Mouse (Mus musculus) erythroblast, embryonic 14.5 days (primary cell): Measurements from ENCODE around the gene Pde8a. TPM values are rescaled to one million over a fixed set of nuclear protein-coding genes. Genes with fewer than 3 reads are reported as not detected.

Source experiments
- H3K27me3 ChIP-seq: 2 replicates; pipeline ENCODE4 v1.6.1; 2012; ENCODE audit warnings: inconsistent platforms; ENCODE audit not compliant: control insufficient read depth
- H3K36me3 ChIP-seq: 2 replicates; pipeline ENCODE4 v1.6.1; 2012; ENCODE audit warnings: mild to moderate bottlenecking, inconsistent platforms; ENCODE audit not compliant: control insufficient read depth
- H3K4me1 ChIP-seq: 2 replicates; pipeline ENCODE4 v1.6.1; 2012; ENCODE audit warnings: inconsistent platforms; ENCODE audit not compliant: control insufficient read depth
- H3K4me3 ChIP-seq: replicated peaks from 2 replicates; pipeline ENCODE3; 2012; ENCODE audit warnings: moderate library complexity, mild to moderate bottlenecking, inconsistent platforms
- H3K9me3 ChIP-seq: 2 replicates; pipeline ENCODE4 v1.6.1; 2012; ENCODE audit warnings: low read length, inconsistent platforms, mixed read lengths; ENCODE audit not compliant: control insufficient read depth
- GATA1 ChIP-seq: IDR thresholded peaks from 2 replicates; pipeline ENCODE4 v1.6.1; 2012; ENCODE audit warnings: low read length, inconsistent platforms, mixed read lengths
- TAL1 ChIP-seq: IDR thresholded peaks from 3 replicates; pipeline ENCODE4 v1.6.1; 2012; ENCODE audit warnings: low read length, inconsistent platforms, mixed read lengths
- polyA plus RNA-seq: library from polyadenylated mRNA; stranded (reverse); fragments of >175 nt; gene quantifications from 2 replicates; pipeline ENCODE4 v1.2.3, GENCODE M21; 2012

Gene Pde8a
- polyA plus RNA-seq, 1 experiment: not detected

DNA sequence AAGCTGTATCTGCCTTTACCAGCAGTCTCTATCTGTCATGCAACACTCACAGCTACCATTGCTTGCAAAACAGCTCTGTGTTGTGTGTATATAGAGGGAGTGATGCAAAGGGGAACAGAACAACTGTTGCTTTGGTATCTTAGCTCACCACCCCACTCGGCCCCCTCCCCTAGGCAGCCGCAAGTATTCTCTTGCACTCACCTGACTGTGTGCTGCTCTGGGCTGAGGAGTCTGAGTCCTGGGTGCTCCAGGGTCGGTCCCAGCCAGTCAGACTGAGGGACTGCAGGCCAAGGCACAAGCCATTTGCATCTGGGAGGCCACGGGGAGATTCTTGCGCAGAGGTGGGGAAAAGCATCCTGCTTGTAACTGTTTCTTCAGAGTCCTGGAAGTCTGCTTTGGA, 158.4 kb downstream of the Pde8a start:
- peaks cover 2% of the 10 kb centered on the region; the same call in 1 of the 2 replicates for H3K4me1 ChIP-seq
- no peaks in the 10 kb centered on the region for H3K9me3 ChIP-seq
- TF ChIP-seq TAL1: no peak
- no peak for TF ChIP-seq GATA1
- H3K36me3 ChIP-seq: no peaks in the 10 kb centered on the region
- peaks cover 10% of the 10 kb centered on the region for H3K27me3 ChIP-seq
- H3K4me3 ChIP-seq: no peak overlapping the region

DNA sequence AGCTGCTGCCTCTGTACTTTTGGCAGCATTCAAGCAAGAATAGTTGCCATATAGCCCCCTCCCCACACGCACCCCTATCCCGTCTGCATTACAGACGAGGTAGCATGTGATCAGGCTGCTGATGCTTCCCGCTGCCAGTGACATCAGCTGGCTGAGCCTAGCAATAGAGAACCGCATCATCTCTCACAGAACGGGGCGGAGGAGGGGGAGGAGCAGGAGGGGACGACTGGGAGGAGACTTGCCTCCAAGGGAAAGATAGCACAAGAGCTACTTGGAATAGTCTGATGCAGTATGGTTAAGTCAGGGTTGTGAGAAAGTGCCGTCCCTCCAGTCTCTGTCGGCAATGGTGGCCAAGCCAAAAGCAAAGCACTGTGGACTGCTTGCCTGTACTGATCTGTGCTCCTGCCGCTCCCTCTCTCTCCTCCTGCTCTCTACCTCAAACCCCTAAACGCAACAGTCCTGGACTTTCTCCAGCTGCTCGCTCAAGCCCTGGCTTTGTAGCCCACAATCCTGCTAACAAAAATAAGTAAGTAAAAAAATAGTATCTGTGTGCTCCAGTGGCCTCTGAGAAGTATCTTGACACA, 159.0 kb downstream of the Pde8a start:
- Histone ChIP-seq H3K4me3 (no peak overlapping the region), H3K4me1 (peaks cover 2% of the 10 kb centered on the region; the same call in 1 of the 2 replicates), H3K36me3 (no peaks in the 10 kb centered on the region), H3K9me3 (no peaks in the 10 kb centered on the region), H3K27me3 (peaks cover 10% of the 10 kb centered on the region)
- TF ChIP-seq GATA1: no peak
- no peak for TF ChIP-seq TAL1

DNA sequence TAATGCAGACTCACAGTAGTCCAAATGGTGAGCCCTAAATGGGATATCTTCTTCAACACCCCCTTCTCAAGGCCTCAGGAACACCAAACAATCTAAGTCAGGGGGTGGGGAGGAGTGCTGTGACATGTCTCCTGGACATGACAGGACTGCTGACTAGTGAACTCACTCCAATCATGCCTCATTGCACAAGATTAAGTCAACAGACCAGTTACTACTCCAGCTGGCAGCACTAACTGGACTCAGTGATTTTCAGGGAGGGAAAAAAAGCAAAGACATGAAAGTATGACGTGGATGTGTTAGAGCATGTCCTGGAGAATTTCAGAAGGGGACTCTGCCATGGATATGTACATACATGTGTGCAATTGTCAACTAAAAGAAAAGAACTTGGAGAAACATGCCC, 166.0 kb downstream of the Pde8a start:
- Histone ChIP-seq H3K4me1 (no peaks in the 10 kb centered on the region), H3K4me3 (no peak overlapping the region), H3K9me3 (no peaks in the 10 kb centered on the region), H3K36me3 (no peaks in the 10 kb centered on the region), H3K27me3 (no peaks in the 10 kb centered on the region)
- TF ChIP-seq GATA1: no peak
- no peak for TF ChIP-seq TAL1

Other genes starting within 250 kb of the Pde8a start
- 4.9 and 5.2 TPM in 2 replicates for gene Zfp592, start 219.9 kb upstream of the Pde8a start, polyA plus RNA-seq
- 0.01 TPM in 1 of 2 replicates, not detected in the other for gene Alpk3, start 156.0 kb upstream of the Pde8a start, polyA plus RNA-seq
- not detected in 2 replicates for gene Slc28a1, start 98.8 kb upstream of the Pde8a start, polyA plus RNA-seq
- gene Rps17, start 131.7 kb downstream of the Pde8a start, polyA plus RNA-seq: 31.7 and 36.7 TPM in 2 replicates
- not detected in 2 replicates for gene Cpeb1, start 241.9 kb downstream of the Pde8a start, polyA plus RNA-seq